Mouse (Mus musculus) heart, postnatal 0 days (tissue): ENCODE measurements around the gene Tspan18. TPM values are rescaled to one million over a fixed set of nuclear protein-coding genes. Genes with fewer than 3 reads are reported as not detected.

Experiments used
- ATAC-seq: fragments of 200-750 bp; cut with Nextera tagmentation; 2 replicates; pipeline ENCODE4 v1.8.0; 2017; ENCODE audit warnings: low read depth, moderate number of reproducible peaks, moderate library complexity; ENCODE audit not compliant: insufficient read depth
- DNase-seq: peaks from one replicate; pipeline ENCODE4 v3.0.0-alpha.2; 2016; ENCODE audit warnings: low spot score
- H3K27ac ChIP-seq: fragments of 300-500 bp; sonication (generic); 2 replicates; pipeline ENCODE4 v1.5.1; 2014; ENCODE audit warnings: low read depth, mild to moderate bottlenecking
- H3K27me3 ChIP-seq: fragments of 300-500 bp; sonication (generic); 2 replicates; pipeline ENCODE4 v1.6.1; 2014; ENCODE audit warnings: low read length, mixed read lengths; ENCODE audit not compliant: control insufficient read depth, insufficient read depth
- H3K36me3 ChIP-seq: fragments of 300-500 bp; sonication (generic); replicated peaks from 2 replicates; pipeline ENCODE4 v1.6.1; 2014; ENCODE audit warnings: low read length, mixed read lengths; ENCODE audit not compliant: control insufficient read depth, insufficient read depth
- H3K4me1 ChIP-seq: fragments of 300-500 bp; sonication (generic); 2 replicates; pipeline ENCODE4 v1.6.1; 2014; ENCODE audit warnings: antibody characterized with exemption; ENCODE audit not compliant: control insufficient read depth, insufficient read depth
- H3K4me2 ChIP-seq: fragments of 300-500 bp; sonication (generic); 2 replicates; pipeline ENCODE4 v1.6.1; 2014; ENCODE audit warnings: low read depth, mild to moderate bottlenecking, low read length, moderate library complexity
- H3K4me3 ChIP-seq: fragments of 300-500 bp; sonication (generic); 2 replicates; pipeline ENCODE4 v1.5.1; 2014; ENCODE audit warnings: low read depth, low read length
- H3K9ac ChIP-seq: fragments of 300-500 bp; sonication (generic); replicated peaks from 2 replicates; pipeline ENCODE4 v1.6.1; 2014; ENCODE audit warnings: low read depth, low read length, mixed read lengths
- H3K9me3 ChIP-seq: fragments of 300-500 bp; sonication (generic); replicated peaks from 2 replicates; pipeline ENCODE4 v1.6.1; 2016; ENCODE audit warnings: low read length; ENCODE audit not compliant: control insufficient read depth
- CTCF ChIP-seq: IDR thresholded peaks from 2 replicates; pipeline ENCODE4 v1.5.1; 2016; ENCODE audit warnings: antibody characterized with exemption, control low read depth, low read depth
- EP300 ChIP-seq: IDR thresholded peaks from 2 replicates; pipeline ENCODE4 v1.6.1; 2016; ENCODE audit warnings: antibody characterized with exemption, low read depth
- WGBS: fragments of 180-500 bp; shearing (Covaris S2); extraction: QIAGEN DNeasy Blood & Tissue Kit; methylation state at CpG from one replicate; pipeline ENCODE4 v1.1.7; 2014; 5-methylcytosine and 5-hydroxymethylcytosine counted together
- polyA plus RNA-seq: library from polyadenylated mRNA; unstranded; fragments of >200 nt; fragmentation: Nextera tagmentation; extraction: Ambion mirVana; gene quantifications from 2 replicates; pipeline ENCODE4 v1.2.1, GENCODE M21; 2015
- total RNA-seq: library from RNA; depleted of rRNA; stranded (reverse); fragments of >200 nt; gene quantifications from 2 replicates; pipeline ENCODE4 v1.2.3, GENCODE M21; 2014; ENCODE audit warnings: low replicate concordance

The Tspan18 gene
- total and polyA plus RNA-seq, 2 experiments from 2014 or later: 39.8 to 64.4 TPM

DNA sequence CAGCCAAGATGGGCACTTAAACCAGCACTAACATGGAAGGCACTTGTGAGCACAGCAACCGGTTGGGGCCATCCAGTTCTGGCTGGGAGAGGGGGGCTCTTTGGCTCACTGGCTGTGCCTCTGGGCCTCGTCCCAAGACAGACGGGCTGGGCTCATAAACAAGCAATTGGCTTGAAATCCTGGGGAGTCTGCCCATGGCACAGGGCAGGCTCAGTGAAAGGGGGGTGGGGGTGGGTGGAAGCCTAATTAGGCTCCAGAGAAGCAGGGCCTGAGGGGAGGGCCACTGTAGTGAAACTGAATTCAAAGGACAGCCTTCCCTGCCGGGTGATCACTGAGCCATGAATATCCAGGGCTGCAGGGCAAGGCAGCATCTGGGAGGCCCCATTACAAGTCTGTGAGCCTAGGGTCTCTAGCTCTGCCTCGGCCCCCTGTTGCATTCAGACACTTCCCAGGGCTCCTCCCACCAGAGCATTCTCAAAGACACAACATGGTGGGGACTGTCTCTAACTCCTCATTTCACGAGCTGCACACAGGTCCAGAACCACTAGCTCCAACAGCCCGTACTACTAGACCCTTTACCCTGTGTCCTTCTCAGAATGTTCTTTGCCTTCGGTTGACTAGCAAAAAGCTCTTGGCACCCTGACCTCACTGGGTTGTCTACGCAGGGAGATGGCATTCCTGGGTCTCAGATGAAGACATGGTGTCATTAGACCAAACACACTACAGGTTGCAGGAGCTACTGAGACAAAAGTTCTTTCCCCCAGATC, 106.4 kb downstream of the Tspan18 start:
- H3K27ac ChIP-seq: no peak overlapping the region
- H3K9ac ChIP-seq: no peak overlapping the region
- H3K27me3 ChIP-seq: 0 out of 2 replicates have a peak, but pooled peaks cover 3% of the 10 kb centered on the region
- DNase-seq: no peak
- ATAC-seq: no peak
- H3K4me3 ChIP-seq: no peak overlapping the region
- no peak overlapping the region for H3K4me2 ChIP-seq
- no peaks in the 10 kb centered on the region for H3K9me3 ChIP-seq
- TF ChIP-seq EP300 (no peak), CTCF (no peak)
- WGBS: 70% methylated on average over 9 of the region's 9 CpGs
- no peaks in the 10 kb centered on the region for H3K36me3 ChIP-seq
- peaks cover 11% of the 10 kb centered on the region; the same call in 1 of the 2 replicates for H3K4me1 ChIP-seq

DNA sequence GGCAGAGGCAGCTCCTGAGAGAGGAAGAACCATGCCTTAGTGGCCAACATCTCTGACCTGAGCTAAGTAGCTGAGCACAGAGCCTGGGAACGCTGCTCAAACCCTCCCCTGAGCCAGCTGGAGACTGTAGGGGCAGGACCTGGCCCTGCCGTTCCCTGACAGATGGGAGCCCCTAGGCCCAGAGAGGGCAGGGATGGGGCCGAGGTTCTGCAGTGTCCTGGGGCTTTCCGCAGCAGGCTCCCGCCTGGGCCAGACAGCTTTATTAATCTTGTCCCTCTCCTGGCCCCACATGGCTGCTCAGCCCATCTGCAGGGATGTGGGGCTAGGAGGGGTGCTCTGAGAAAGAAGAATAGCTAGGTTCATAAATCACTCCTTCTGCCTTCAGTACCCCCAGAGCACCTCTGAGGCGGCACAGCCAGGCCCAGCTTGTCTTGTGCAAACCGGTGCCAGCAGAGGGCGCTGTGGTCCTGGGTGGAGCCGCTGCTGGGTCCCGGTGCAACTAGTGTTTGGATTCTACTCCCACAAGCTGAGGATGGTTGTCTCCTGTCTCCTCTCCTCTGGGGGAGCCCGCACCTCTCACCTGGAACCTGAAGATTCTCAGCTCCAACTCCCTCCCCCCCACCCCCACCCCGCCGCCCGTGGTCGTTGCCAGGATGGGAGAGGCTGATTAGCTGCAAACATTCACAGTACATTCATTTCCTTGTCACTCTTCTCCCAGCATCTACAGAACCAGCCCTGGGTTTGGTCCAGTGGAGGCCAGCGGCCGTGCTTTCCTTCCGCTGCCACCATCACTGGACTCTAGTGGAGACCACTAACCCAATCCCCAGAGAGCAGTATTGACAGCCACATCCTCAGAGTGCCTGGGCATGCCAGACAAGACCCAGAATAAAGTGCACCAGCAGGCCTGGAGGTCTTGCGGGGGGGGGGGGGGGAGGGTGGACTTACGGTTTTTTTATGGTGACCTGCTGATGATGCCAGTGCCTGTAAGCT, 107.4 kb downstream of the Tspan18 start:
- Histone ChIP-seq H3K4me1 (peaks cover 11% of the 10 kb centered on the region; the same call in 1 of the 2 replicates), H3K27ac (no peak overlapping the region), H3K36me3 (peaks cover 5% of the 10 kb centered on the region; the same call in 1 of the 2 replicates), H3K9ac (no peak overlapping the region), H3K9me3 (no peaks in the 10 kb centered on the region), H3K27me3 (0 out of 2 replicates have a peak, but pooled peaks cover 3% of the 10 kb centered on the region), H3K4me2 (no peak overlapping the region), H3K4me3 (no peak overlapping the region)
- DNase-seq (peak; percentile 81), ATAC-seq (peak; percentile 74)
- peak; percentile 91 for TF ChIP-seq CTCF
- TF ChIP-seq EP300: no peak
- WGBS: 23% methylated on average over 20 of the region's 20 CpGs

DNA sequence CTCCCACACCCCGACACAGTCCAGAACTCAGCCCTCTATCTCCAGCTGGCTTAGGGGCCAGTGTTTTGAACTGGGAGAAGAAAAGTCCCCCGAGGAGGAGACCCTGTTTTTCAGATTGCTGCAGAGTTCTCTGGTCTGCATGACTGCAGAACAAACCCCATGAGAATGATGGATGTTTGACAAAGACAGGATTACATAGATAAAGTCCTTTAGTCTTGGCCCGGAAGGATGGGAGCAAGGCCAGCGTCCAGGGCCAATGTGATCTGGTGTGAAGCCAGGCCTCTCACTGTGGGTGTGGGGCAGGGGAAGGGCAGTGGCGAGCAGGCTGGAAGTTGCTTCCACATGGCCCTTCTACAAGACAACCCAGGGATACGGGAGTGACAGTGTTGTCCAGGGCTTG, 110.8 kb downstream of the Tspan18 start:
- 22% methylated on average over 6 of the region's 6 CpGs for WGBS
- Histone ChIP-seq H3K4me3 (no peak overlapping the region), H3K4me1 (peaks cover 16% of the 10 kb centered on the region), H3K27me3 (0 out of 2 replicates have a peak, but pooled peaks cover 3% of the 10 kb centered on the region), H3K27ac (no peak overlapping the region), H3K36me3 (peaks cover 11% of the 10 kb centered on the region), H3K9me3 (no peaks in the 10 kb centered on the region), H3K9ac (no peak overlapping the region), H3K4me2 (no peak overlapping the region)
- DNase-seq (no peak), ATAC-seq (no peak)
- no peak for TF ChIP-seq CTCF
- no peak for TF ChIP-seq EP300

DNA sequence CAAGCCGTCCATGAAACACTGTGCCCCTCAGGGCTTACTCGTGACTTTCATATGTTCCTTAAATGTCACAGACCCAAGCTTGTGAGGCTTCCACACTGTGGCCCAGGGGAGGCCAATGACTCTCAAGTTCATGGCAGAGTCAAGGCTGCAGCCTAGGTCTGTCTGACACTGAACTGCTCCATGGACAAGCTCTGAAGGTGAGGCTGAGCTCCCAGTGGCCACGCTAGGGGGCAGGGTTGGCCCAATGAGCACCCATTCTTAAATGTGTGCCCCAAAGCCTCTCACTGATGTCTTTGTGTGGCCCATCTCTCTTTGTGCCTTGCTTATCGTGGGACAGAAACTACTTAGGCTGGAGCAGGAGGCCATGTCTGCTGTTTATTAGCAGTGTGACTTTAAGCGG, 113.9 kb downstream of the Tspan18 start:
- Histone ChIP-seq H3K9ac (no peak overlapping the region), H3K4me2 (no peak overlapping the region), H3K4me1 (peaks cover 15% of the 10 kb centered on the region), H3K4me3 (no peak overlapping the region), H3K27me3 (0 out of 2 replicates have a peak, but pooled peaks cover 3% of the 10 kb centered on the region), H3K9me3 (no peaks in the 10 kb centered on the region), H3K27ac (no peak overlapping the region), H3K36me3 (peaks cover 11% of the 10 kb centered on the region)
- 0 out of 2 replicates have a peak, but pooled peaks have one; percentile 11 for TF ChIP-seq CTCF
- TF ChIP-seq EP300: no peak
- WGBS: 73% methylated on average over 5 of the region's 5 CpGs
- DNase-seq: no peak
- no peak for ATAC-seq

DNA sequence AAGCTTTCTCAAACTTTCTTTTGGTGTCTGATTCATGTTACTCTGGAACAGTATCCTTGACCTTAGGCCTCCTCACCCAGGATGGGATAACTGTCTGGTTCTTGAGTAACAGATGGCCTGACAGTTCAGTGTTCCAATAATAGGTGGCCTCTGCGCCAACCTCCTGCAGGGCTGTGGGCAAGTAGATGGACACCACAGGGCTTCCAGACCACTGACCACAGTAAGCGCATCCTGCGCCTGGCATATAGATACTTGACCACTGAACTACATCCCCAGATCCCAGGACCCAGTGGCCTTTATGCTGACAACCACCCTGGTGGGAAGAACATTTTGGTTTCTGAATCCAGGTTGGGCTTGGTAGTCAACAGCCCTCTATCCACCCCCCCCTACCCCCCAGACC, 114.7 kb downstream of the Tspan18 start:
- no peak overlapping the region for H3K9ac ChIP-seq
- H3K4me3 ChIP-seq: no peak overlapping the region
- TF ChIP-seq EP300 (no peak), CTCF (no peak)
- H3K9me3 ChIP-seq: no peaks in the 10 kb centered on the region
- H3K4me2 ChIP-seq: no peak overlapping the region
- H3K4me1 ChIP-seq: peaks cover 15% of the 10 kb centered on the region
- 97% methylated on average over 3 of the region's 3 CpGs for WGBS
- H3K27me3 ChIP-seq: 0 out of 2 replicates have a peak, but pooled peaks cover 3% of the 10 kb centered on the region
- peaks cover 11% of the 10 kb centered on the region for H3K36me3 ChIP-seq
- ATAC-seq (no peak), DNase-seq (no peak)
- no peak overlapping the region for H3K27ac ChIP-seq
